Mouse (Mus musculus) E14TG2a.4 (cell line): ENCODE results near the gene Ripply1.

Source experiments
- CTCF ChIP-seq: conservative IDR thresholded peaks from 2 replicates; pipeline ENCODE4 v1.5.1; 2014; ENCODE audit warnings: low read length
- POU5F1 ChIP-seq: IDR thresholded peaks from 2 replicates; pipeline ENCODE4 v1.6.1; 2014; ENCODE audit warnings: low read length, borderline replicate concordance

GRCm38 (mm10) chrX:139782278-139783044 is at the start of gene Ripply1:
- TF ChIP-seq CTCF (no peak), POU5F1 (no peak)
